Mouse (Mus musculus) retina, embryonic 14.5 days (tissue): ENCODE measurements around the gene 1700006A11Rik.
A peak's percentile ranks its signal among the peaks of the same experiment; 100 is the strongest.
"Not testable (repeated sequence)": the region's sequence is repeated elsewhere in the genome, so short reads cannot be mapped to it uniquely, and the experiment has no call there.

ENCODE experiments used
- DNase-seq: peaks from one replicate; pipeline ENCODE4 v3.0.0-alpha.2; 2015; ENCODE audit warnings: low spot score

The 1700006A11Rik gene

GRCm38 (mm10) chr3:124425940-124426339 is at the start of gene 1700006A11Rik:
1700006A11Rik (minus strand) TSS chr3:124426040.
- DNase-seq: no peak

DNA sequence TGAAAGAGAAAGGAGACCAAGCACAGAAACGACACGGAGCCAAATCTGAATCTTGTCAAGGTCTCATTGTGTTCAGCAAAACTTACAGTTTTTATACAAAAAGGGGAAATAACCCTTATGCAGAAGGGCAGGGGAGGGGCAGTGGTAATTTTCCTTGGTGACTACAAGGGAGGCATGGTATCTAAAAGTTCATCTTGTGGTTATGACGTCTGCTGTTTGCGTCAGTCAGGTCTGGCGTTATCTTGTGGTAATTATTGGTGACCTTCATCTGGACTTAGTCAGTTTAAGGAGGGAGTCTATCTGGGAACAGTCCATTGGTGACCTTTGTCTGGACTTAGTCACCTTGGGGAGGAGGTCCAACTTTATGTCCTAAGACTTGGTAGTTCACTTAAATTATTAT is 48.5 kb upstream of the 1700006A11Rik start:
- DNase-seq: not testable (repeated sequence)

- peak; percentile 3 for DNase-seq
These were observed 40.4 kb upstream of the 1700006A11Rik start for GRCm38 (mm10) chr3:124466102-124466730.

DNA sequence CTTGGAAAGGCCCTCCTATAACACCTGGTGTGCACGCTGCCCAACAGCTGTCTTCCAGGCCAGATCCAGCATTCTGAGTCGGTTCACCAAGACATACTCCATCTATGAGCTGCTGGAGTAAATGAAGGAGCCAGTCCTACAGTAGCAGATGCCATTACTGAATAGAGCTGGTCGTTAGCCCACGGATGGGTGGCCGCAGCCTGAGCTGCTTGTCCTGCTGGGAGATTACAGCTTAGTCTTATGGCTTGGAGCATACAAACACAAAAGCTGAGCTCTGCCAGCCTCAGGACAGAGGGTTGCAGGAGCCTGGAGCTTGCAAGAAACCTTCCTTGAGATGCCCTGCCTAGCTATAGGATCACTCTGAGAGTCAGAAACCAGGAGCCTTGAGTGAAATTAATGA is 33.6 kb downstream of the 1700006A11Rik start:
- peak; percentile 26 for DNase-seq

DNA sequence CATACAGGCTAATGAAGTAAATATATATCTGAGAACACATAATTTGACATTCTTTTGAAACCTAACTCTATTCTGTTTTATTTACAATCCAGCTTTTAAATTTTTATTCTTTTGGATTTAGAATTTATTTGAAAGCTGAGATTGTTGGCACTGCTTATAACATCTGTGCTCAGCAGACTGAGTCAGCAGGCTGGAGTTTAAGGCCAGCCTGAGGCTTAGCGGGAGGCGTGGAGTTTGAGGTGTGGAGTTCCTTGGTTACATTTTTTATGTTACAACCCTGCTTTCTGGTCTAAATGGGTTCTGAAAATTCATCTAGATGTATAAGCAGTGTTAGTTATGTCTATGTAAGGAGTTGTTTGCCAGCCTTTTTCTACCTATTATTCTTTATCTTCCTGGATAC is 35.7 kb downstream of the 1700006A11Rik start:
- no peak for DNase-seq

GRCm38 (mm10) chr3:124389650-124390049 is 36.2 kb downstream of the 1700006A11Rik start:
- no peak for DNase-seq

- DNase-seq: not testable (repeated sequence)
These were observed 40.5 kb downstream of the 1700006A11Rik start for GRCm38 (mm10) chr3:124385377-124385776.

DNA sequence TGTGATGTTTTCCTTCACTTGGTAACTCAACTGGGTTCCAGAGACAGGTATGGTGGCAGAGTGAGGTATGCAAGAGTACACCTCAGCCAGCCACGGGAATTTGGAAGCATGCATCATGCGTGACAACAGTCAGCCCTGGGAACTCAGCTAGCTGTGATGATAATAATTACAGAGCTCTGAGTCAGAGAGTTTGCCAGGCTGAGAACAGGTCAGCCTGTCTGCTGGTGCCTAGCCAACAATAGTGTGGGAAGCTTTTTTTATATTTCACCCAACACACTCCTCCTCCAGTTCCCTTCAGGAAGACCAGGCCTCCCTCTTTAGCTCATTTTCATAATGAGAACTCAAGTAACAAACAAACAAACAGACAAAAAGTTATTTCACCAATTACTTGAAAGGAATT is 53.8 kb downstream of the 1700006A11Rik start:
- no peak for DNase-seq

- no peak for DNase-seq
These were observed 68.3 kb downstream of the 1700006A11Rik start for GRCm38 (mm10) chr3:124357533-124357932.
